Mouse (Mus musculus) kidney, postnatal 4 days (tissue): ENCODE measurements around the gene Gm20792.
"Not testable (repeated sequence)": the region's sequence is repeated elsewhere in the genome, so short reads cannot be mapped to it uniquely, and the experiment has no call there.

ENCODE experiments used
- DNase-seq, 2 experiments: peaks; one replicate each; pipeline ENCODE4 v3.0.0; 2021; ENCODE audit warnings: mixed read lengths in 2 of 2

The Gm20792 gene

GRCm38 (mm10) chrY:48311555-48311954 is at the start of gene Gm20792:
Gene Gm20792, plus strand, starts transcription at chrY:48311855.
- DNase-seq, result not testable (repeated sequence)
